Mouse (Mus musculus) retina, adult 2 months (tissue): ENCODE data around the gene Olfr586.

Source experiments
- DNase-seq: peaks from one replicate; pipeline ENCODE4 v3.0.0-alpha.2; 2012; ENCODE audit warnings: low read depth, low spot score

Olfr586 gene

GRCm38 (mm10) chr7:103125538-103125937, at the start of gene Olfr586:
Gene Olfr586 (minus strand): TSS chr7:103125638.
- DNase-seq = no peak

DNA sequence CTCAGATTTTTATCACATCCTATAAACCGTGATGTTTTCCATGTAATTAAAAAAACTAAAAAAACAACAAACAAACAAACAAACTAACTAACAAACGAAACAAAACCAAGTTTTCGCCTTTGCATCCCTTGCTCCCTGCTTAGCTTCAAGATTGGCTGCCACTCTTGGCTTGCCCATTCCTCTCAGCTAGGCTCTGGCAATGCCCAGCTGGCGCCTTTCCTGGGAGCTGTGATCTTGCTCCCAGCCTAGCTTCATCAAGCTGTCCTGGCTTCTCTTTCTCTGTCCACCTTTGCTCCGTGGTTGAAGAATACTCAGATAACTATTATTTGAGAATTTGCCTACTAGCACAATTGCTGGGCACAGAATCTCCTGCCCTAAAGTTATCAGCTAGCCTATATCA, 44.3 kb upstream of the Olfr586 start:
- no peak for DNase-seq

GRCm38 (mm10) chr7:103156256-103156655, 30.8 kb upstream of the Olfr586 start, which contains the start of gene Olfr589:
Gene Olfr589 (minus strand): TSS chr7:103156356.
- no peak for DNase-seq

DNA sequence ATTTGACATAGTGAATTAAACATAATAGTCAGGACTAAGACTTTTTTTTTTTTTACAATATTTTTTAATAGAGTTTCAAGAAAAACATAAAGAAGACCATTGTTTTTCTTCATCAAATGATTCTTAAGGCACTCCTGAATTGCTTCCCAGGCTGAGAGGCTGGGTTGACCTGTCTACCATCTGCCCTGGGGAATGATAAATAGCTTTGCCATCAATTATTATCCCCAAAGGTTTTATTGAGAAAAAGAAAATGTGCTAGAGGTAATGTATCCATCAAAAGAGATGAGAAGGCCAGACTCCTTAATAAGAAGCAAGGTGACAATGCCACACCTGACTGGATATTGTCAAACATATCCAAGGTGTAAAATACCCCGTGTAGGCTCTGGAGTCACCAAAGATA, 15.1 kb upstream of the Olfr586 start, which contains the start of gene Olfr588-ps1:
Gene Olfr588-ps1 (plus strand): TSS at position 301 of the 400 bp plus-strand sequence.
- DNase-seq = no peak

DNA sequence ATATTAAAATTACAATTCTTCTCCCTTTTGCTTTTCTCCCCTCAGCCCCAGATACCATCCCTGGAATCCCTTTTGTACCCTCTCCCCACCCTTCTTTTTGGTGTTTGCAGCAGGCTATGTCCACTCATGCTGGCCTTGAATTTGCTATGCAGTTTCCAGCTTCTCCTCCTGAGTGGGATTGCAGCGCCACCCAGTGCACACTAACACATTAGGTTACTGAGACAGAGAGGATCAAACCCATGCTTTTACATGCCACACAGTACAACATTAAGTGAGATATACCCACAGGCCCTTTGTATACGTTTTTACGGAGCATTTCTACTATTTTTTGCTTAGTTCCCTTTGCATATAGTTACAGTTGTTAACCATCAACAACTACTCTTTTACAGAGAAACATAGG, 6.0 kb downstream of the Olfr586 start:
- DNase-seq = no peak

DNA sequence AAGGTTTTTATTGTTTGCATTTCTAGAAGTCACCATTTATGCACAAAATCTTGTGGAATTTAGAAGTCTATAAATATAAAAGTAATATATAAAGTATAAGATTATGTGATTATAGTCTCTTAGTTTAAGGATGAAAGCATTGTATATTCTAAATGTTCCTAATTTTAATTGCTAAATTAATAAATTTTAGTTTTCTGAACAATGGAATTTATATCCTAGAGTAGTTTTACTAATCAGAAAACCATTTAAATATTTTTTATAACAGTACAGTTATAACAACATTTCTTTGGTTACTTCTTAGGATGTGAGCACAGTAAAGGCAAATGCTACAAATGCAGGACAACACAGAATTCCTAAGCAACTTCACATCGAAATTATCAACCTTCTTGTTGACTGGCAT, 28.0 kb downstream of the Olfr586 start, which contains the start of gene Olfr585:
Gene Olfr585 (plus strand): TSS at position 301 of the 400 bp plus-strand sequence.
- DNase-seq = no peak

GRCm38 (mm10) chr7:103081585-103081984, 43.9 kb downstream of the Olfr586 start, which contains the start of gene Olfr584:
Gene Olfr584 (plus strand): TSS chr7:103081885.
- DNase-seq = no peak
